11 mouse cellular contexts compared by ENCODE assay signal in genomic region chr7:34897058-34897457, GRCm38 (mm10). TPM values are rescaled to one million over a fixed set of nuclear protein-coding genes. Genes with fewer than 3 reads are reported as not detected.
DNase-seq lines count a peak whose midpoint lies in the region; ATAC-seq lines count a peak whose summit lies in the region.
"Had no signal": no experiment of that assay in that cellular context is flagged by ENCODE, and none has a peak within 500 bp of the region (broad histone marks: within the 10 kb centered on the region; RNA-seq: fewer than 3 reads in every experiment).

No protein-coding gene starts in this region.

- H3K9me3 ChIP-seq in embryonic facial prominence, embryonic 14.5 days (ENCODE audit: control insufficient read depth, low read length) = no peaks in the 10 kb centered on the region
- H3K9me3 ChIP-seq in midbrain, embryonic 14.5 days (ENCODE audit: control insufficient read depth, low read length) = no peaks in the 10 kb centered on the region
- H3K9me3 ChIP-seq: neural tube, embryonic 12.5 days had no signal

- 6% methylated on average over 1 of the region's 1 CpGs for WGBS in embryonic facial prominence, embryonic 14.5 days
- WGBS in midbrain, embryonic 14.5 days = 0% methylated on average over 1 of the region's 1 CpGs

- no peaks in the 10 kb centered on the region for H3K27me3 ChIP-seq in embryonic facial prominence, embryonic 14.5 days (replicated peaks; ENCODE audit: control insufficient read depth, insufficient read depth, low read length)
- H3K27me3 ChIP-seq in midbrain, embryonic 14.5 days (ENCODE audit: control insufficient read depth, insufficient read depth, low read length) = no peaks in the 10 kb centered on the region
- H3K27me3 ChIP-seq: liver, embryonic 13.5 days; neural tube, embryonic 12.5 days had no signal

- no peak overlapping the region for H3K9ac ChIP-seq in embryonic facial prominence, embryonic 14.5 days (ENCODE audit: low read depth, low read length)
- no peak overlapping the region for H3K9ac ChIP-seq in midbrain, embryonic 14.5 days (replicated peaks; ENCODE audit: low read length)
- H3K9ac ChIP-seq: liver, embryonic 13.5 days; neural tube, embryonic 12.5 days had no signal

- H3K4me3 ChIP-seq in embryonic facial prominence, embryonic 14.5 days (ENCODE audit: low read depth, low read length) = no peak overlapping the region
- H3K4me3 ChIP-seq in midbrain, embryonic 14.5 days (replicated peaks; ENCODE audit: low read depth, low read length) = no peak overlapping the region
- H3K4me3 ChIP-seq: liver, embryonic 13.5 days; neural tube, embryonic 12.5 days had no signal

- H3K4me1 ChIP-seq in embryonic facial prominence, embryonic 14.5 days (ENCODE audit: control insufficient read depth, insufficient read depth, low read length) = no peaks in the 10 kb centered on the region
- H3K4me1 ChIP-seq in midbrain, embryonic 14.5 days (ENCODE audit: control insufficient read depth, insufficient read depth, low read length) = peaks cover 10% of the 10 kb centered on the region; the same call in 1 of the 2 replicates
- H3K4me1 ChIP-seq: liver, embryonic 13.5 days had no signal

- H3K4me2 ChIP-seq in embryonic facial prominence, embryonic 14.5 days (ENCODE audit: low read depth, low read length) = no peak overlapping the region
- H3K4me2 ChIP-seq in midbrain, embryonic 14.5 days (ENCODE audit: low read length) = no peak overlapping the region
- H3K4me2 ChIP-seq: liver, embryonic 13.5 days; neural tube, embryonic 12.5 days had no signal

- intact Hi-C loops in left cerebral cortex, postnatal 4 days (cut with DNase I) = no loop called here

- ATAC-seq in embryonic facial prominence, embryonic 14.5 days (ENCODE audit: low read depth) = no peak
- ATAC-seq in midbrain, embryonic 14.5 days (ENCODE audit: low FRiP score, low TSS enrichment) = no peak

- no peaks in the 10 kb centered on the region for H3K36me3 ChIP-seq in embryonic facial prominence, embryonic 14.5 days (ENCODE audit: control insufficient read depth, insufficient read depth, low read length)
- no peaks in the 10 kb centered on the region for H3K36me3 ChIP-seq in midbrain, embryonic 14.5 days (ENCODE audit: control insufficient read depth, insufficient read depth, low read length)
- H3K36me3 ChIP-seq: liver, embryonic 13.5 days; neural tube, embryonic 12.5 days had no signal

- no peak overlapping the region for H3K27ac ChIP-seq in embryonic facial prominence, embryonic 14.5 days (replicated peaks; ENCODE audit: low read depth, low read length)
- no peak overlapping the region for H3K27ac ChIP-seq in midbrain, embryonic 14.5 days (replicated peaks; ENCODE audit: low read depth, low read length)
- H3K27ac ChIP-seq: liver, embryonic 13.5 days; neural tube, embryonic 12.5 days had no signal

- peak; percentile 18 to 42 for DNase-seq in cerebellum, postnatal 14 days
- no peak for DNase-seq in cerebellum, adult 9-10 months
- peak; percentile 19 to 32 for DNase-seq in left cerebral cortex, adult 18-20 months (ENCODE audit: low spot score in 2 of 2)
- no peak for DNase-seq in left cerebral cortex, postnatal 4 days
- DNase-seq in embryonic facial prominence, embryonic 14.5 days (ENCODE audit: low spot score) = peak; percentile 70
- peak; percentile 71 for DNase-seq in midbrain, embryonic 14.5 days
- no peak for DNase-seq in B cell, adult 2 months
- DNase-seq in cerebellum, postnatal 4 days (ENCODE audit: low spot score in 2 of 2) = no peak
- DNase-seq: heart, postnatal 36 days; liver, embryonic 13.5 days had no signal

RNA-seq across cellular contexts. Expression of gene Pepd, which starts 15.1 kb away (rescaled TPM):
- 10 to 100 TPM; 29.8 to 34.4 TPM for total RNA-seq in left cerebral cortex, adult 18-20 months (2021)
- 10 to 100 TPM; 40.0 to 41.7 TPM for total RNA-seq in left cerebral cortex, postnatal 4 days (2021)
- polyA plus RNA-seq in embryonic facial prominence, embryonic 14.5 days (2014; fragmentation: Nextera tagmentation; extraction: Ambion mirVana) = 72.3 and 83.0 TPM in 2 replicates
- 57.2 and 62.4 TPM in 2 replicates for polyA plus RNA-seq in midbrain, embryonic 14.5 days (2014; fragmentation: Nextera tagmentation; extraction: Ambion mirVana)

Comparison
In these comparisons a context has a peak if more than half of its experiments do, and no peak if none do; other contexts are left out.
1. DNase-seq: peak in cerebellum, postnatal 14 days (2 of 2), left cerebral cortex, adult 18-20 months (2 of 2), embryonic facial prominence, embryonic 14.5 days (single experiment) and midbrain, embryonic 14.5 days (single experiment); none in cerebellum, adult 9-10 months (single experiment), left cerebral cortex, postnatal 4 days (single experiment), B cell, adult 2 months (0 of 2) and cerebellum, postnatal 4 days (0 of 2).